Mouse (Mus musculus): ENCODE measurements around the gene Saxo2.
A peak's percentile ranks its signal among the peaks of the same experiment; 100 is the strongest.

Gene Saxo2

DNA sequence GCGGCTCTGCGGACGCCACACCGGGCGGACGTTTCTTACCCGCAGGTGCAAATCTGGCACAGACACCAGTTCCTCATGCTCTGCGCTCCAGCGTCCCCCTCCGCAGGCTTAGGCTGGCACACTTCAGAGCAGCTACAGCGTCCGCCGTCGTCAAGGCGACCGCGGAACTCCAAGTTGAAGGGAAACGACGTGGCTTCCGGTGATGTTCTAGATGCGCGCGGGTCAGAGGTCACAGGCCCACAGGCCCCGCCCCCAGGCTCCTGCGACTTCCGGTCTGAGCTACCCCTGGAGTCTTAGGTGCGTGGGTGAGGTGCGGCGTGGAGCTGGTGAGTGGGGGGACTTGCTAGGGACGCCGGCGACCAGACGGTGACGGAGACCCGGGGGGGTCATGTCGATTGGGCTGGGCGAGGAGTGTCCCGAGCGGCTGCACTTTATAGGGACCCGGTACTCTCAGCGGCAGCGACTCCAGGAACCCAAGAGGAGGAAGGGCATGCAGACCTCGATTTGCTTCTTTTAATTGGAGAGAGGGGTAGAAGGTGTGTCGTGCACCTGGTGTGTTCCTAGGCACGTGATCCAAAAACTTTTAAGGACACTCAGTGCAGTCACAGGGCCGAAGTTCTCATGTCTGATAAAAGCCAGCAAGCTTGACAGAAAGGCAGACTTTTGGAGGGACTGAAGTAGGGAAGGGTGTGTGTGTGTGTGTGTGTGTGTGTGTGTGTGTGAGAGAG is at the start of gene Saxo2, which contains the start of gene Efl1:
Gene Saxo2 (minus strand): TSS at position 176 of the 728 bp plus-strand sequence.
Gene Efl1 (plus strand): TSS at position 262 of the 728 bp plus-strand sequence.
- DNase-seq (ENCODE audit: low read depth, low spot score), result peak; percentile 98

DNA sequence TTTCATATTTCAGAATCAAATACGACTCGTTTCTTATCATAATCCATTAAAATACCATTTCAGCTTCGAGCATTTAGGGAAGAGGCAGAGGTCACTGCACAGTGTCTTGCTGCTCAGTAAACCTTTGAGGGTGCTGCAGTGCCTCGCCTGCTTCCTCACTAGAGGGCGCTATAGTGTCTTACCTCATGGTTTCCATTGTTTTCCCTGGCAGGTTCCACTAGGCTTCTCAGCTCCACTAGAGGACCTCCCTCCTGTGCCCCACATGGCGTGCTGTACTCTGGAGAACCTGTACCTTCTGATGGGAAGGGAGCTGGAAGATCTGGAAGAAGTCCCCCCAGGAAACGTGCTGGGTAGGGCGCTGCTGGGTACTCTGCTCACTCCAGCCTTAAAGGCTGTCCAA is 49.3 kb upstream of the Saxo2 start:
- DNase-seq (ENCODE audit: low read depth, low spot score), result peak; percentile 46

DNA sequence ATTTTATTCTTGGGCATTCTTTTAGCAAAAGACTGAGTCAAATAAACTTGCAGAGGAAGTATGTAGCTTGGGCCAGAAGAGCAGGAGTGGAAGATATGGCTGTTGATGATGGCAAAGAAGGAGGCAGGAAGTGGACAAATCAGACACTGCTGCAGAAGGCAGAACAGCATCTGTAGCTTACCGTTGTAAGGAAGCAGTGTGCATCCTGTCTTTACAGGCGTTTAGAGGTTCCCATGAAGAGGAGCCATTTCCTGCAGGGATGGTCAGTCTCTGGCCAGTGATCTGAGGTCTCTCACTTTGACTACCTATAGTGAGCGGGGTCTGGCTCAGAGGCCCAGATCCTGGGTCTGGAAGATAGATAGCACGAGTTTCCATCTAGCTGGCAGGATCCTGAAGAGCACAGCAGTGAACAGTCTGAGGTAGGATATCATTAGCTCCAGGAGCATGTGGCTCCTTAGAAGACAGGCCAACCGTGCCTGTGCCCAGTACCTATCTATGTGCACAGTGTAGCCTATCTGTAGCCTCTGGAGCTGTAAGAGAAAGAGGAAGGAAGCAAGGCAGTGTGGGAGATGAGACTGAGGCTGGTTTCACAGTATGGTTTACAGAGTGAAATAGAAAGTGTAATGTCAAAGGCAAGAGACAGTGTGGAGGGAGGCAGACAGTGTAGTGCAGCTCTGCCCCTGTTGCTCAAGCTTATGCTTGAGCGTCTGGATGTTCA is 42.9 kb upstream of the Saxo2 start:
- DNase-seq (ENCODE audit: low read depth, low spot score), result peak; percentile 46

DNA sequence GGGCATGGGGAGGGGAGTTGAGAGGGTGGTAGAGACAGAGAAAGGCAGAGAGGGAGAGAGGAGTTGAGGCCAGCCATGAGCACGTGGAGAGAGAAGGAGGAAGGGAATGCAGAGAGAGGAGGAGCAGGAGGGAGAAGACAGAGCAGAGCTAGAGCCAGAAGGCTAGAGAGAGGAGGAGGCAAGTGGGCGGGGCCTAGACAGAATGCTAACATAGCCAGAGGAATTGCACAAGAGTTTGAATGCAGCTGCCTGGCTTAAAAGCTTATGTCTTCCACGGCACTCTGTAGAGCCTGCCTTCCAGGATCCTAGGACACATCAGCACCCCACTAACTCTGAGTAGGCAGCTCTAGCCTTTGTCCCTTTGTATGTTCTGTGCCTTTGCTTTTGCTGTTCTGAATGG is 40.4 kb upstream of the Saxo2 start:
- DNase-seq (ENCODE audit: low read depth, low spot score), result no peak

DNA sequence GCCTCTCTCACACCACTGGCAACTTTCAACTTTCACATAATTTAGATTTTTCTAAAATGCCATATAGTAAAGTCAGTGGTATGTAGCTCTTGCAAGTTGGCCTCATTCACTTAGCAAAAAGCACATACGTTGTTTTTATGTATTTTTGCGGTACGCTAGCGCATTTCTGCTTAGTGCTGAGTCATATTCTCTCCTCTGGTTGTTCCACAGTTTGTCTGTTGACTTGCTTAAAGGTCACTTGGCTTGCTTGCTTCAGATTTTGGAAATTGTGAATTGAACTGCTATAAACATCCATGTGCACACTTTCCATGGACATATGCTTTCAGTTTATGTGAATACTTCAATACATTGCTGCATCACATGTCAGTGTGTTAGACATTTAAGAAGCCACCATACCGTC is 31.6 kb upstream of the Saxo2 start:
- no peak for DNase-seq (ENCODE audit: low read depth, low spot score)

DNA sequence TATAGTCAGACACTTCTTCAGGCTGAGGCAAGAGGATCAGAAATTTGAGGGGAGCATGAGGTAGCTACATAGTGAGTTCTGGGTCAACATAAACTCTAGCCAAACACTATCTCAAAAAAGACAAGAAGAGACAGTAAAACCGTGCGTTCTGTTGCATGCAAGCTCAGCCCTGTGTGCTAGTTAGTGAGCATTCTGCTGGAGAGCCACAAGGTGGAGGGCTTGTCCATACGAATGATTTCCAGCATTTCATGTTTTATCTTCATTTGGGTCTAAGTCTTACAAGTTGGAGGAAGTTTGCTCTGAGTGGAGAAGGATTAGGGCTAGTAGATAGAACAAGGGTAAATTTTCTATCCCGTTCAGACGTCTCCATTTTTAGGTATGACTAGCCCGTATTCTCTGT is 28.5 kb upstream of the Saxo2 start:
- peak; percentile 6 for DNase-seq (ENCODE audit: low read depth, low spot score)

DNA sequence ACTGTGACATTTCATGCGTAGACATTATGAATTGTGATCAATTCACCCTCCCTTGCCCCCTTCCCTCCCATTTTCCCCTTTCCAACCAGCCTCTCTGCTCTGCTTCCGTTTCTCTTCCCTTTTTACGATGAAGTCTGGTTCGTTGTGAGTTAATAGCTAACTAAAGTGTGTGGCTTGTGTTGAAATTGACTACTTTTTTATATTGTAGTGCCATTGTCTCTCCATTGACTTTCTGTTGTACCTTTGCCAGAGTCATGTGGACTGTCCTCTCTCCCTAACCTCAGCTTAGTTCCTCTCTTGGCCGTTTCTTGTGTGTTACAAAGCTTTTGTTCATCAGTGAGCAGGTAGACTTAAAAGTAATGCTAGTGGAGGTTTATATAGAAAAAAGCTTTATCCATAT is 27.7 kb upstream of the Saxo2 start:
- DNase-seq (ENCODE audit: low read depth, low spot score), result no peak

DNA sequence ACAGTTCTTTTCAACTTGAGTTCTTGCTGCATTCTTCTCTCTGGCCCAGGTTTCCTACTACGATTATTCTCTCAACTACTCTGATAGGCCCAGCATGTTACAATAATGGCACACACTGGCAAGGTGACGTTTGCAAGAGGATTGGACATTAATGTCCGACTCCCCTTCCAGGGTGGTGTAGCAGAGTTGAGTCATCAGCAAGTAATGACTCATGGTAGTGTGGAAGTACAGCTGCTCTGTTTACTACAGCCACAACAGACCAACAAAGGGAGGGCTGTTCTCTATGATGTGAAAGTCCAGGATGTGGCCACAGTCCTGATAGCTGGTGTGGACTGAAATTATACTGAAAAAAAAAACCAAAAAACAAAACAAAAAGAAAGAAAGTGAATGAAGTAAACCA is 16.3 kb upstream of the Saxo2 start:
- no peak for DNase-seq (ENCODE audit: low read depth, low spot score)

DNA sequence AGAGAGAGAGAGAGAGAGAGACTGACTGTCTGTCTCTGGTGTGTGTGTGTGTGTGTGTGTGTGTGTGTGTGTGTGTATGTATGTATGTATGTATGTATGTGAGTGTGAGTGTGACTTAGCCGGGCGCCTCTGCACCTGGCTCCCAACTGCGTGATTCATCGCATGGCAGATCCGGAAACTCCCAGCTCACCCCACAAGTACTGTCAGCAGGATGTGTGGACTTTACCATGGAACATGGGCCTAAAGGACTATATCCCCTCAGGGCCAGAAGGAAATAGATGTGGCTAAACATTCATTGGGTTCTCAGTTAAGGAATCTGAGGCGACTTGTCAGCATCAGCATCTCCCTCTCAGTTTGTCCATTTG is 735 bp upstream of the Saxo2 start:
- DNase-seq (ENCODE audit: low read depth, low spot score), result peak; percentile 59

DNA sequence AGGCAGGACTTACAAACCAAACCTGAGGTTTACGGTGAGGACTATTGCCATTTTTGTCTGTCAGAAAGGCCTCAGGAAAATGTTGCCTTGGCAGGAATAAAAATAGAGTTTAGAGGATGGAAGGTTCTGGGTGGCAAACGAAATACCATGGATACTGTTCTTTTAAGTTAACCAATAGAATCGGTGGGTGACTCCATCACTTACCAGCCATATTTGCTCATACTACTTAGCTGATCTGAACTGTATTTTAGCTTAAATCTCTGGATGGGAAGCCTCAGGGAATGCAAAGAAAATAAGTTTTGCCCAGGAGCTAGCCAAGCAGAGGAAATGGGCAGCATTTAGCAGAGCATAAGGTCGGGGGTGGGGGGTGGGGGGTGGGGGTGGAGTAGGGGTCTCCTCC is 419 bp downstream of the Saxo2 start:
- no peak for DNase-seq (ENCODE audit: low read depth, low spot score)

DNA sequence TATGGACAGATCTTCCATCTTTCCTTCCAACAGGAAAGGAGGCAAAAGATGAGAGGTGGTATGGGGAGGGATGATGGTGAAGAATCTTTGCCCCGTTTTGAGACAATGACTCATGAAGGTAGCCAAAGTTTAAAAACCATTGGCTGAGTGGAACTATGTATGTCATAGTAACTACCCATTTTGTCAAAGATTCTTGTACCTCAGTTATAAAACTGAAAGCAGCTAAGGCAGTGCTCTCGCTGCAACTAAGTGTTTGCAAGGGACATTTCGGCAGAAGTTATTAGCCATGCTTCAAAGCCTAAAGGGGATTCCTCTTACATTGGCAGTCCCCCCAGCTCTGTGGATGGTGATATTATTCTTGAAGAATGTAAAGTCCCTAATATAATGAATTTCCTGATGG is 1.1 kb downstream of the Saxo2 start:
- DNase-seq (ENCODE audit: low read depth, low spot score), result peak; percentile 53

DNA sequence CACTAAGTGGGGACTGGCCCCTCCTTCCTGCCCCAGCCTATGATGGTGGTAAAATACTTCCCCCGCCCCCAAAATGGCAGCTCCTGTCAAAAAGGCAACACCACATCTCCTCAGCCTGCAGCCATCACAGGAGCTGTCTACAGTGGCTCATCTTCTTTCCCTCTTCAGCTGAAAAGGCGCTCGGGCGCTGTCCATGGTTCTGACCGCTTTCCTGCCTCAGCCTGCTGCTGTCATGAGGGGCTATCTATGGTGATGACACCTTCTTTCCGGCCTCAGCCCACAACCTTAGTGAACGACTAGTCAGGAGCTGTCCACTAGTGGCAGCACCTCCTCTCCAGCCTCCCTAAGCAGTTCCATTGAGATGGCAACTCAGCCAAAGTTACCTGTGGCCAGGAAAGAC is 23.0 kb downstream of the Saxo2 start:
- peak; percentile 56 for DNase-seq (ENCODE audit: low read depth, low spot score)

DNA sequence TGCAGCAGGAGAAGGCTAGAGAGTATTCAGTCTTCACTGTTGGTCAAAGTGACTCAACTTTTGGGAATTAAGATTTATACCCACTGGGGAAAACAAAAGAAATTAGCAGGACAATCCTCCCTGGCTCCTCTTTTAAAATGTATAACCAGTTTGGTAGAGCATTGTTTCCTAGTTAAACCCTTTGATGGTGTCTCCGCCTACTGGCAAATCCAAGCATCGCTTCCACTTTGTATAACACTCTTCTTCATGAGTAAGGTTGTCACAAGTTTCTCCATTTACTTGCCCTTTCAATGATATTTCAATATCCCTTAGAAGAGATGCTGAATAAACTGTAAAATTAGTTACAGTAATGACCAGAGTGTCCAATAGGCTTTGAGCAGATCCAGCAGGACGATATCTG is 38.7 kb downstream of the Saxo2 start:
- peak; percentile 11 for DNase-seq (ENCODE audit: low read depth, low spot score)

DNA sequence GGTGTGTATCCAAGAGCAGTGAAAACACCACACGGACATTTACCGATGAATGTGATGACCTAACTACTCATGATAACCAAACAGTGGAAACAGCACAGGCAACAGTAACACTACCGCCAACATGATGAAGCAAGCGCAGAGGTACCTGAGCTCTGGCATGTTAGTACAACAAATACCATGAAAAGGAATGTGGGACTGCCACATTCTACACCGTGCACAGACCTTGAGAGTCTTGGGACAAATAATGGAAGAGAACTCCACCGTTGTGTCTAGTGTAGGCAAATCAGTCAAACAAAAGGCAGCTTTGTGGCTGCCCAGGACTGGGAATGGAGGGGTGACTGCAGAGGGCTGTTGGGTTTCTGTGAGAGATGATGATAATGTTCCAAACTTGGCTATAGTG is 42.9 kb downstream of the Saxo2 start:
- no peak for DNase-seq (ENCODE audit: low read depth, low spot score)

DNA sequence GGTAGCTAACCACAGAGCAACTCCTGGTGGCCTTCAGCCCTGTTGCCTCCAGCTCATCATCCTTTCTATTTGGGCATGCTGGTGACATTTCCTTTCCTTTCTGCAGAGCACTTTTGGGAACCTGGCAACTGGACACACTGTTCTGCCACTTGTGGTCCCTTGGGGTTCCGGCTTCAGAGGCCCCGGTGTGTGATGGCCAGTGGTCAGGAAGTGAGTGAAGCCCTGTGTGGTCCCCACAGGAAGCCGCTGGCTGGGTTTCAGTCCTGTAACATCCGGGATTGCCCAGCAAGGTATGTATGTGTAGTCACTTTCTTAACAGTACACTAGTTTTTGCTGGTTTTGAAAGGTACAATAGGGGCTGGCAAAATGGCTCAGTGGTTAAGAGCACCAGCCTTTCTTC is 46.3 kb downstream of the Saxo2 start:
- DNase-seq (ENCODE audit: low read depth, low spot score), result no peak

DNA sequence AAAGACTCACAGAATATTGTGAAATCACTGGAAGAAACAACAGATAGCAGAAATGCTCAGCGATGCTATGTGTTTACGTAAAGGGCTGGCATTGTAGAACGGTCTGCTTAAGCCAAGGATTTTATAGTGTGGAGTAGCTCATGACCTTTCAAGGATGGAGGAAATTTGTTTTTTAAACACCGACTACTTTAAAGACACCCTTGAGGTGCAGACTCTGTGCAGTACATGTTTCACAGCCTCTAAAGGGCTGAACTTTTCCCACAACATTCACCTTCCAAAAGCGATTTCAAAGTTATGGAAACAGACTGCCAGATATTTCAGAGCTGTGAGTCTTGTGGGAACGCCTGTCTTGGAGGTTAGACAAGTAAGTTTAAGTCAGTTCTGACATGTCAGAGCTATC is 57.4 kb downstream of the Saxo2 start:
- no peak for DNase-seq (ENCODE audit: low read depth, low spot score)
